Mouse (Mus musculus): Measurements from ENCODE around the gene Raly.
"Not testable (repeated sequence)": the region's sequence is repeated elsewhere in the genome, so short reads cannot be mapped to it uniquely, and the experiment has no call there.

Raly gene

GRCm38 (mm10) chr2:154836537-154836936 lies 45.6 kb downstream of the Raly start:
- in situ Hi-C loops (cut with MboI, MseI), result loop anchor here (10.0 kb wide), 1 partner anchor 72 kb away; no protein-coding TSS in a partner anchor

- in situ Hi-C loops (cut with MboI, MseI), result no loop called here
Observed at GRCm38 (mm10) chr2:154848086-154848485, 57.2 kb downstream of the Raly start.

- in situ Hi-C loops (cut with MboI, MseI), result no loop called here
Observed at GRCm38 (mm10) chr2:154855383-154855782, 64.5 kb downstream of the Raly start.

GRCm38 (mm10) chr2:154863672-154864071 lies 72.8 kb downstream of the Raly start:
- in situ Hi-C loops (cut with MboI, MseI), result loop anchor here (10.0 kb wide), 1 partner anchor 159 kb away; no protein-coding TSS in a partner anchor

- in situ Hi-C loops (cut with MboI, MseI), result loop anchor here (5.0 to 10.0 kb wide), 2 partner anchors 58 to 161 kb away; no protein-coding TSS in a partner anchor
Observed at GRCm38 (mm10) chr2:154865696-154866095, 74.8 kb downstream of the Raly start.

- in situ Hi-C loops (cut with MboI, MseI), result loop anchor here (5.0 to 10.0 kb wide), 2 partner anchors 61 to 163 kb away; no protein-coding TSS in a partner anchor
Observed at GRCm38 (mm10) chr2:154868106-154868505, 77.2 kb downstream of the Raly start.

GRCm38 (mm10) chr2:154869954-154870641 lies 79.2 kb downstream of the Raly start:
- in situ Hi-C loops (cut with MboI, MseI), result loop anchor here (5.0 to 10.0 kb wide), 2 partner anchors 63 to 165 kb away; no protein-coding TSS in a partner anchor

- in situ Hi-C loops (cut with MboI, MseI), result loop anchor here (25.0 kb wide), 1 partner anchor 1311 kb away; the partner anchor contains the start of genes Phf20 and Rbm39
Observed at GRCm38 (mm10) chr2:154876621-154877020, 85.7 kb downstream of the Raly start.

GRCm38 (mm10) chr2:154891585-154891984 lies 100.7 kb downstream of the Raly start:
- in situ Hi-C loops (cut with MboI, MseI), result loop anchor here (25.0 kb wide), 1 partner anchor 1296 kb away; the partner anchor contains the start of genes Phf20 and Rbm39

GRCm38 (mm10) chr2:154892201-154893044 lies 101.5 kb downstream of the Raly start, which contains the start of gene Eif2s2:
Gene Eif2s2 (minus strand): TSS chr2:154892935.
- in situ Hi-C loops (cut with MboI, MseI), result loop anchor here (25.0 kb wide), 1 partner anchor 1295 kb away; the partner anchor contains the start of genes Phf20 and Rbm39

GRCm38 (mm10) chr2:154893045-154893385 lies 102.1 kb downstream of the Raly start:
- in situ Hi-C loops (cut with MboI, MseI), result loop anchor here (25.0 kb wide), 1 partner anchor 1294 kb away; the partner anchor contains the start of genes Phf20 and Rbm39

GRCm38 (mm10) chr2:154893548-154893947 lies 102.7 kb downstream of the Raly start:
- in situ Hi-C loops (cut with MboI, MseI), result loop anchor here (25.0 kb wide), 1 partner anchor 1294 kb away; the partner anchor contains the start of genes Phf20 and Rbm39

GRCm38 (mm10) chr2:154899004-154899403 lies 108.1 kb downstream of the Raly start:
- in situ Hi-C loops (cut with MboI, MseI), result loop anchor here (25.0 kb wide), 1 partner anchor 1288 kb away; the partner anchor contains the start of genes Phf20 and Rbm39

- in situ Hi-C loops (cut with MboI, MseI), result loop anchor here (25.0 kb wide), 1 partner anchor 1288 kb away; the partner anchor contains the start of genes Phf20 and Rbm39
Observed at GRCm38 (mm10) chr2:154899412-154899811, 108.5 kb downstream of the Raly start.

- in situ Hi-C loops (cut with MboI, MseI), result no loop called here
Observed at GRCm38 (mm10) chr2:154902111-154902510, 111.2 kb downstream of the Raly start.

GRCm38 (mm10) chr2:154905796-154906195 lies 114.9 kb downstream of the Raly start:
- in situ Hi-C loops (cut with MboI, MseI), result no loop called here

- in situ Hi-C loops (cut with MboI, MseI), result not testable (repeated sequence)
Observed at GRCm38 (mm10) chr2:154908223-154908622, 117.3 kb downstream of the Raly start.

GRCm38 (mm10) chr2:154909789-154910188 lies 118.9 kb downstream of the Raly start:
- in situ Hi-C loops (cut with MboI, MseI), result no loop called here

GRCm38 (mm10) chr2:154915922-154916541 lies 125.1 kb downstream of the Raly start:
- in situ Hi-C loops (cut with MboI, MseI), result no loop called here

GRCm38 (mm10) chr2:154916547-154916946 lies 125.7 kb downstream of the Raly start:
- in situ Hi-C loops (cut with MboI, MseI), result no loop called here
